Mouse (Mus musculus) ovary, adult 18-20 months (tissue): ENCODE results near the gene Prpf19.

Source experiments
- DNase-seq: peaks from one replicate; pipeline ENCODE4 v3.0.0; 2022; ENCODE audit warnings: low spot score, mixed read lengths

Prpf19 gene

GRCm38 (mm10) chr19:10895016-10895528, at the start of gene Prpf19:
Gene Prpf19, plus strand, starts transcription at chr19:10895231.
- peak; percentile 95 for DNase-seq

- no peak for DNase-seq
Measured at GRCm38 (mm10) chr19:10845454-10845853, 49.6 kb upstream of the Prpf19 start.

GRCm38 (mm10) chr19:10846150-10846549, 48.9 kb upstream of the Prpf19 start:
- no peak for DNase-seq

GRCm38 (mm10) chr19:10847311-10848087, 47.5 kb upstream of the Prpf19 start:
- peak; percentile 51 for DNase-seq

GRCm38 (mm10) chr19:10855422-10855821, 39.6 kb upstream of the Prpf19 start:
- no peak for DNase-seq

GRCm38 (mm10) chr19:10856520-10856919, 38.5 kb upstream of the Prpf19 start:
- DNase-seq: no peak

GRCm38 (mm10) chr19:10860072-10860497, 34.9 kb upstream of the Prpf19 start:
- no peak for DNase-seq

- DNase-seq: no peak
Measured at GRCm38 (mm10) chr19:10866351-10866750, 28.7 kb upstream of the Prpf19 start.

GRCm38 (mm10) chr19:10867946-10868622, 26.9 kb upstream of the Prpf19 start:
- no peak for DNase-seq

- no peak for DNase-seq
Measured at GRCm38 (mm10) chr19:10868623-10869141, 26.3 kb upstream of the Prpf19 start.

- peak; percentile 62 for DNase-seq
Measured at GRCm38 (mm10) chr19:10869241-10869885, 25.7 kb upstream of the Prpf19 start.

GRCm38 (mm10) chr19:10869886-10870527, 25.0 kb upstream of the Prpf19 start, which contains the start of gene Tmem132a:
Gene Tmem132a, minus strand, starts transcription at chr19:10869940.
- no peak for DNase-seq

- peak; percentile 25 for DNase-seq
Measured at GRCm38 (mm10) chr19:10870676-10871075, 24.4 kb upstream of the Prpf19 start.

- no peak for DNase-seq
Measured at GRCm38 (mm10) chr19:10871328-10871961, 23.6 kb upstream of the Prpf19 start.

GRCm38 (mm10) chr19:10878201-10878837, 16.7 kb upstream of the Prpf19 start:
- DNase-seq: no peak

- no peak for DNase-seq
Measured at GRCm38 (mm10) chr19:10880085-10880974, 14.7 kb upstream of the Prpf19 start.

- DNase-seq: no peak
Measured at GRCm38 (mm10) chr19:10880975-10881425, 14.0 kb upstream of the Prpf19 start.

GRCm38 (mm10) chr19:10881426-10882154, 13.4 kb upstream of the Prpf19 start, which contains the start of gene Tmem109:
Gene Tmem109, minus strand, starts transcription at chr19:10882001.
- DNase-seq: peak; percentile 89

GRCm38 (mm10) chr19:10892201-10892600, 2.8 kb upstream of the Prpf19 start:
- DNase-seq: no peak
